Comparison of ENCODE assay signal across 15 mouse cellular contexts in the genomic region with DNA sequence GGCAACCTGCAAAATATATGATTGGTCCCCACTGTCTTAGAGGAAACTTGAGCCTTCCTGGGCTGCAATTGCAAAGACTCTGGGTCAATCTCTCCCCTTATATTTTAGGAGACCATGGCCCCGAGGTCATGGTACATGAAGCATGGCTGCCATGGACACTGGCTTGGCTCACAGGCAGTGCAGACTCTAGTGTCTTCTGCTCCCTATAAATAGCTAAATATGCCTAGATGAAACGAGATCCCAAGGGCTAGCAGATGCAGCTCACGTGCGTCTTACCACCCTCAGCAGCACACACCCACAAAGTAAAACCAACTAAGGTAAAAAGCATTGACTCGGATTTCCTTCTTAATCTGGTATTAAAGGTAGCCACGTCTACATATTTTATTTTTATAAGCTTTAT.
DNase-seq lines count a peak whose midpoint lies in the region; ATAC-seq and TF ChIP-seq lines count a peak whose summit lies in the region.
"Had no signal": no experiment of that assay in that cellular context is flagged by ENCODE, and none has a peak within 500 bp of the region (broad histone marks: within the 10 kb centered on the region; RNA-seq: fewer than 3 reads in every experiment).

No protein-coding gene starts in this region.

- no peak for TF ChIP-seq POLR2A in ES-Bruce4 (IDR thresholded peaks at IDR 0.05; ENCODE audit: insufficient read depth, low read length)

- no peak for TF ChIP-seq EP300 in ES-Bruce4 (IDR thresholded peaks at IDR 0.05; ENCODE audit: insufficient read depth, low read depth, low read length)

- no peak overlapping the region for H3K4me3 ChIP-seq in forebrain, embryonic 10.5 days
- H3K4me3 ChIP-seq in forebrain, embryonic 13.5 days = no peak overlapping the region
- no peak overlapping the region for H3K4me3 ChIP-seq in kidney, embryonic 14.5 days (ENCODE audit: low read length)
- H3K4me3 ChIP-seq in ES-Bruce4 (ENCODE audit: low read depth, low read length) = no peak overlapping the region
- no peak overlapping the region for H3K4me3 ChIP-seq in limb, embryonic 11.5 days (ENCODE audit: low read depth, low read length)
- no peak overlapping the region for H3K4me3 ChIP-seq in layer of hippocampus, adult 2 months
- H3K4me3 ChIP-seq: neural tube, embryonic 15.5 days had no signal

- 62% methylated on average over 6 of the region's 6 CpGs for WGBS in forebrain, embryonic 10.5 days
- WGBS in forebrain, embryonic 13.5 days = 59% methylated on average over 6 of the region's 6 CpGs
- 30% methylated on average over 6 of the region's 6 CpGs for WGBS in kidney, embryonic 14.5 days
- 56% methylated on average over 6 of the region's 6 CpGs for WGBS in limb, embryonic 11.5 days

- H3K27me3 ChIP-seq in forebrain, embryonic 10.5 days (ENCODE audit: poor library complexity, severe bottlenecking) = no peaks in the 10 kb centered on the region
- H3K27me3 ChIP-seq in forebrain, embryonic 13.5 days = no peaks in the 10 kb centered on the region
- no peaks in the 10 kb centered on the region for H3K27me3 ChIP-seq in kidney, embryonic 14.5 days (ENCODE audit: control insufficient read depth, insufficient read depth, low read length)
- H3K27me3 ChIP-seq in ES-Bruce4 (ENCODE audit: control insufficient read depth, insufficient read depth, low read length, poor library complexity, severe bottlenecking) = no peaks in the 10 kb centered on the region
- no peaks in the 10 kb centered on the region for H3K27me3 ChIP-seq in limb, embryonic 11.5 days (ENCODE audit: control insufficient read depth, insufficient read depth, low read length)
- H3K27me3 ChIP-seq: neural tube, embryonic 15.5 days had no signal

- ATAC-seq in forebrain, embryonic 13.5 days = no peak
- ATAC-seq in kidney, embryonic 14.5 days (ENCODE audit: low FRiP score, low TSS enrichment) = peak; percentile 87
- ATAC-seq in limb, embryonic 11.5 days (ENCODE audit: insufficient number of reproducible peaks, low FRiP score, low TSS enrichment, low read depth) = 0 out of 2 replicates have a peak, but pooled peaks have one; percentile 18
- ATAC-seq: liver, postnatal 0 days had no signal

- DNase-seq in forebrain, embryonic 10.5 days (ENCODE audit: extremely low spot score, low spot score) = no peak
- no peak for DNase-seq in kidney, postnatal 4 days
- no peak for DNase-seq in limb, embryonic 11.5 days (ENCODE audit: low spot score)
- no peak for DNase-seq in left cerebral cortex, adult 9 months (ENCODE audit: low spot score in 2 of 2)
- DNase-seq in layer of hippocampus, adult 2 months (ENCODE audit: low spot score in 2 of 2) = no peak
- DNase-seq: cerebellum, postnatal 14 days; heart, postnatal 36 days; liver, postnatal 0 days; retina, postnatal 1 day had no signal

- H3K9me3 ChIP-seq in forebrain, embryonic 10.5 days = no peaks in the 10 kb centered on the region
- H3K9me3 ChIP-seq in forebrain, embryonic 13.5 days (replicated peaks) = no peaks in the 10 kb centered on the region
- no peaks in the 10 kb centered on the region for H3K9me3 ChIP-seq in kidney, embryonic 14.5 days (ENCODE audit: control insufficient read depth, low read length)
- H3K9me3 ChIP-seq in ES-Bruce4 (replicated peaks; ENCODE audit: control insufficient read depth, insufficient read depth, low read length, poor library complexity, severe bottlenecking) = no peaks in the 10 kb centered on the region
- H3K9me3 ChIP-seq in limb, embryonic 11.5 days (ENCODE audit: control insufficient read depth, low read length) = no peaks in the 10 kb centered on the region
- H3K9me3 ChIP-seq: G1E; neural tube, embryonic 15.5 days had no signal

- no peaks in the 10 kb centered on the region for H3K36me3 ChIP-seq in forebrain, embryonic 10.5 days (replicated peaks)
- no peaks in the 10 kb centered on the region for H3K36me3 ChIP-seq in forebrain, embryonic 13.5 days (ENCODE audit: poor library complexity, severe bottlenecking)
- H3K36me3 ChIP-seq in kidney, embryonic 14.5 days (ENCODE audit: control insufficient read depth, insufficient read depth, low read length) = no peaks in the 10 kb centered on the region
- H3K36me3 ChIP-seq in ES-Bruce4 (ENCODE audit: control insufficient read depth, insufficient read depth, low read length, poor library complexity, severe bottlenecking) = no peaks in the 10 kb centered on the region
- no peaks in the 10 kb centered on the region for H3K36me3 ChIP-seq in limb, embryonic 11.5 days (ENCODE audit: control insufficient read depth, insufficient read depth, low read length)
- H3K36me3 ChIP-seq: G1E; neural tube, embryonic 15.5 days had no signal

- H3K27ac ChIP-seq in forebrain, embryonic 10.5 days = peak overlapping the region; percentile 60
- no peak overlapping the region for H3K27ac ChIP-seq in forebrain, embryonic 13.5 days
- peak overlapping the region; percentile 71; the same call in 1 of the 2 replicates for H3K27ac ChIP-seq in kidney, embryonic 14.5 days (ENCODE audit: low read depth, low read length)
- peak overlapping the region; percentile 74 for H3K27ac ChIP-seq in ES-Bruce4 (ENCODE audit: insufficient read depth, low read length)
- peak overlapping the region; percentile 69; the same call in 1 of the 2 replicates for H3K27ac ChIP-seq in limb, embryonic 11.5 days (replicated peaks; ENCODE audit: low read depth, low read length)
- H3K27ac ChIP-seq in layer of hippocampus, adult 2 months = no peak overlapping the region
- H3K27ac ChIP-seq: macrophage; neural tube, embryonic 15.5 days had no signal

- no peak for TF ChIP-seq CTCF in ES-Bruce4 (IDR thresholded peaks at IDR 0.05; ENCODE audit: low read depth, low read length)
- no peak for TF ChIP-seq CTCF in layer of hippocampus, adult 2 months (conservative IDR thresholded peaks at IDR 0.05)

- no peak overlapping the region for H3K9ac ChIP-seq in forebrain, embryonic 13.5 days
- H3K9ac ChIP-seq in kidney, embryonic 14.5 days (ENCODE audit: low read depth, low read length) = no peak overlapping the region
- H3K9ac ChIP-seq in ES-Bruce4 (ENCODE audit: low read depth, poor library complexity, severe bottlenecking) = no peak overlapping the region
- no peak overlapping the region for H3K9ac ChIP-seq in limb, embryonic 11.5 days (ENCODE audit: low read length)
- H3K9ac ChIP-seq: liver, postnatal 0 days; neural tube, embryonic 15.5 days had no signal

- no peak overlapping the region for H3K4me2 ChIP-seq in forebrain, embryonic 13.5 days
- H3K4me2 ChIP-seq in kidney, embryonic 14.5 days (replicated peaks; ENCODE audit: low read depth, low read length) = no peak overlapping the region
- H3K4me2 ChIP-seq in limb, embryonic 11.5 days (ENCODE audit: low read depth, severe bottlenecking) = no peak overlapping the region
- H3K4me2 ChIP-seq: neural tube, embryonic 15.5 days had no signal

- H3K4me1 ChIP-seq in forebrain, embryonic 10.5 days = peaks cover 15% of the 10 kb centered on the region
- peaks cover 6% of the 10 kb centered on the region; the same call in 1 of the 2 replicates for H3K4me1 ChIP-seq in forebrain, embryonic 13.5 days
- H3K4me1 ChIP-seq in kidney, embryonic 14.5 days (ENCODE audit: control insufficient read depth, insufficient read depth, low read length) = no peaks in the 10 kb centered on the region
- H3K4me1 ChIP-seq in ES-Bruce4 (ENCODE audit: control insufficient read depth, insufficient read depth, low read length) = no peaks in the 10 kb centered on the region
- H3K4me1 ChIP-seq in limb, embryonic 11.5 days (ENCODE audit: control insufficient read depth, insufficient read depth, low read length) = peaks cover 5% of the 10 kb centered on the region; the same call in 1 of the 2 replicates
- H3K4me1 ChIP-seq: neural tube, embryonic 15.5 days had no signal

Comparison
In these comparisons a context has a peak if more than half of its experiments do, and no peak if none do; other contexts are left out.
1. H3K27ac ChIP-seq: peak in forebrain, embryonic 10.5 days (single experiment), kidney, embryonic 14.5 days (single experiment), ES-Bruce4 (single experiment) and limb, embryonic 11.5 days (single experiment); none in forebrain, embryonic 13.5 days (single experiment) and layer of hippocampus, adult 2 months (single experiment).